Mouse (Mus musculus): ENCODE data around the gene Gm10340.
"Not testable (repeated sequence)": the region's sequence is repeated elsewhere in the genome, so short reads cannot be mapped to it uniquely, and the experiment has no call there.

The Gm10340 gene

DNA sequence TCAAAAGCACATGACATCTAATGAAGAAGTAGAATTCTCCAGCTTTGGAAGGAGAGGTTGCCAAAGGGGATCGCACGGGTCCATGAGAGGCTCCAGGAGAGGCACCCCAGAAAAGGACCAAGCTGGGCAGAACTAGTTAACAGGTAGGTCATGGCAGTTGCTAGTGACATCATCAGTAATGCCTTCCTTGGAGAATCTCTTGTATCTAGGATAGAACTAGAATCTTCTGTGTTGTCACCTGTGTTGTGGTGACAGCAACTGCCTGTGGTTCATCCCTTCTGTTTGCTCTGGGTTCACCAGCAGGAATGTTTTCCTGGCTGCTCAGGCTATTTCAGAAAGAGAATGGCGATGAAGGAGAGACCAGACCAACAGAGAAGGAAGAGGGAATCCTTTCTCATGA is at the start of gene Gm10340:
TSS of gene Gm10340 (plus strand) at position 301 of the 400 bp plus-strand sequence.
- DNase-seq (ENCODE audit: low spot score in 2 of 2): not testable (repeated sequence)

DNA sequence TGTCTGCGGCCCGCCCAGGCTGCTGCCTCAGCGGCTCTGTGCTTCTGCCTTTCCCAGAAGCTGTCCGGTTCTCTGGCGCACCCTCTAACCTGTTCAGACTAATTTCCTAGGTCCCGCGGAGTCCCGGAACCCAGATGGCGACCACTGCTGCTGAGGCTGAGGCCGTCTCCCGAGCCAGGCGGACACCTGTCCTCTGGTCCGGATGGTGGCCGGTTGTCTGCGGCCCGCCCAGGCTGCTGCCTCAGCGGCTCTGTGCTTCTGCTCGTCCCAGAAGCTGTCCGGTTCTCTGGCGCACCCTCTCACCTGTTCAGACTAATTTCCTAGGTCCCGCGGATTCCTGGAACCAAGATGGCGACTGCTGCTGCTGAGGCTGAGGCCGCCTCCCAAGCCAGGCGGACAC is 17.7 kb upstream of the Gm10340 start:
- DNase-seq (ENCODE audit: low spot score in 2 of 2): peak; percentile 14 to 58

DNA sequence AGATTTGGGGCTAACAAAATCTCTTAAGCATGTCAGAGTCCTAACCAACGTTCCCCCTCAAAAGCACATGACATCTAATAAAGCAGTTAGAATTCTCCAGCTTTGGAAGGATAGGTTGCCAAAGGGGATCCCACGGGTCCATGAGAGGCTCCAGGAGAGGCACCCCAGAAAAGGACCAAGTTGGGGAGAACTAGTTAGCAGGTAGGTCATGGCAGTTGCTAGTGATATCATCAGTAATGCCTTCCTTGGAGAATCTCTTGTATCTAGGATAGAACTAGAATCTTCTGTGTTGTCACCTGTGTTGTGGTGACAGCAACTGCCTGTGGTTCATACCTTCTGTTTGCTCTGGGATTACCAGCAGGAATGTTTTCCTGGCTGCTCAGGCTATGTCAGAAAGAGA is 54.2 kb downstream of the Gm10340 start, which contains the start of gene Gm5795:
TSS of gene Gm5795 (plus strand) at position 301 of the 400 bp plus-strand sequence.
- DNase-seq (ENCODE audit: low spot score in 2 of 2): not testable (repeated sequence)
